Mouse (Mus musculus) MEL (cell line): Measurements from ENCODE around the gene Adck2. TPM values are rescaled to one million over a fixed set of nuclear protein-coding genes. Genes with fewer than 3 reads are reported as not detected.
A peak's percentile ranks its signal among the peaks of the same experiment; 100 is the strongest.

Source experiments
- DNase-seq: peaks from one replicate; pipeline ENCODE4 v3.0.0; 2011; ENCODE audit warnings: low read depth, low spot score
- H3K27ac ChIP-seq: 2 replicates; pipeline ENCODE4 v1.5.1; 2012; ENCODE audit warnings: low read depth, mild to moderate bottlenecking, control low read depth, low read length, moderate library complexity; ENCODE audit not compliant: control insufficient read depth
- H3K27me3 ChIP-seq, 2 experiments: fragments of 150-350 bp in 1 of 2; sonication (generic) in 1 of 2; 2 replicates each; pipeline ENCODE4 v1.6.1; 2012; ENCODE audit warnings: low read length in 2 of 2, mild to moderate bottlenecking in 2 of 2, improper control_type of control experiment in 1 of 2, moderate library complexity in 1 of 2; ENCODE audit not compliant: insufficient read depth in 2 of 2, control insufficient read depth in 1 of 2
- H3K36me3 ChIP-seq, 2 experiments: 2 replicates each; pipeline ENCODE4 v1.6.1; 2012 to 2014; ENCODE audit warnings: low read length in 2 of 2, improper control_type of control experiment in 1 of 2, inconsistent platforms in 1 of 2, mild to moderate bottlenecking in 1 of 2; ENCODE audit not compliant: insufficient read depth in 2 of 2, control insufficient read depth in 1 of 2
- H3K4me1 ChIP-seq, 2 experiments: fragments of 150-350 bp in 1 of 2; sonication (generic) in 1 of 2; 2 replicates each; pipeline ENCODE4 v1.6.1; 2012; ENCODE audit warnings: low read length in 2 of 2, improper control_type of control experiment in 1 of 2, mild to moderate bottlenecking in 1 of 2; ENCODE audit not compliant: insufficient read depth in 2 of 2, control insufficient read depth in 1 of 2
- H3K4me3 ChIP-seq, 2 experiments: fragments of 150-350 bp in 1 of 2; sonication (generic) in 1 of 2; 2 replicates each; pipeline ENCODE4 v1.5.1; 2012; ENCODE audit warnings: low read depth in 2 of 2, low read length in 2 of 2, mild to moderate bottlenecking in 2 of 2, moderate library complexity in 2 of 2, control low read depth in 1 of 2, improper control_type of control experiment in 1 of 2; ENCODE audit not compliant: control insufficient read depth in 1 of 2, insufficient read depth in 1 of 2
- H3K79me2 ChIP-seq: 2 replicates; pipeline ENCODE4 v1.6.1; 2012; ENCODE audit warnings: mild to moderate bottlenecking, low read length, moderate library complexity; ENCODE audit not compliant: control insufficient read depth, poor library complexity, insufficient read depth
- H3K9ac ChIP-seq: 2 replicates; pipeline ENCODE4 v1.6.1; 2012; ENCODE audit warnings: low read depth, mild to moderate bottlenecking, control low read depth, low read length, moderate library complexity; ENCODE audit not compliant: control insufficient read depth, poor library complexity, severe bottlenecking
- H3K9me3 ChIP-seq: fragments of 150-350 bp; sonication (generic); replicated peaks from 2 replicates; pipeline ENCODE4 v1.6.1; 2012; ENCODE audit warnings: mild to moderate bottlenecking, low read length, improper control_type of control experiment, moderate library complexity; ENCODE audit not compliant: insufficient read depth
- CHD1 ChIP-seq: IDR thresholded peaks from 2 replicates; pipeline ENCODE4 v1.6.1; 2012; ENCODE audit warnings: low read depth, mild to moderate bottlenecking, inconsistent platforms, low read length, improper control_type of control experiment
- CTCF ChIP-seq, 3 experiments: IDR thresholded peaks in 2 of 3; conservative IDR thresholded peaks in 1 of 3; 2 replicates each; pipeline ENCODE4 v1.5.1; 2011 to 2012; ENCODE audit warnings: low read length in 3 of 3, low read depth in 2 of 3, mild to moderate bottlenecking in 2 of 3, improper control_type of control experiment in 1 of 3, inconsistent platforms in 1 of 3, mixed read lengths in 1 of 3, moderate library complexity in 1 of 3; ENCODE audit not compliant: control insufficient read depth in 1 of 3, insufficient read depth in 1 of 3, poor library complexity in 1 of 3, severe bottlenecking in 1 of 3
- E2F4 ChIP-seq: IDR thresholded peaks from 2 replicates; pipeline ENCODE4 v1.6.1; 2011; ENCODE audit warnings: low read depth, low read length, improper control_type of control experiment, borderline replicate concordance
- ELF1 ChIP-seq: IDR thresholded peaks from 2 replicates; pipeline ENCODE4 v1.6.1; 2014; ENCODE audit warnings: low read depth, mild to moderate bottlenecking, inconsistent platforms, low read length, improper control_type of control experiment, moderate library complexity
- EP300 ChIP-seq, 2 experiments: IDR thresholded peaks; 2 replicates each; pipeline ENCODE4 v1.6.1; 2011; ENCODE audit warnings: improper control_type of control experiment in 2 of 2, low read length in 2 of 2, low read depth in 1 of 2, mild to moderate bottlenecking in 1 of 2
- ETS1 ChIP-seq: IDR thresholded peaks from 2 replicates; pipeline ENCODE4 v1.6.1; 2012; ENCODE audit warnings: low read depth, mild to moderate bottlenecking, inconsistent platforms, low read length, improper control_type of control experiment, moderate library complexity
- HCFC1 ChIP-seq: IDR thresholded peaks from 2 replicates; pipeline ENCODE4 v1.6.1; 2012; ENCODE audit warnings: low read depth, mild to moderate bottlenecking, inconsistent platforms, low read length, improper control_type of control experiment, moderate library complexity
- MAFK ChIP-seq: IDR thresholded peaks from 2 replicates; pipeline ENCODE4 v1.6.1; 2011; ENCODE audit warnings: low read depth, mild to moderate bottlenecking, low read length, improper control_type of control experiment, borderline replicate concordance
- MAX ChIP-seq: IDR thresholded peaks from 2 replicates; pipeline ENCODE4 v1.6.1; 2011; ENCODE audit warnings: low read length, improper control_type of control experiment
- MAZ ChIP-seq: IDR thresholded peaks from 2 replicates; pipeline ENCODE4 v1.6.1; 2012; ENCODE audit warnings: low read depth, mild to moderate bottlenecking, inconsistent platforms, low read length, improper control_type of control experiment
- MEF2A ChIP-seq: IDR thresholded peaks from 2 replicates; pipeline ENCODE4 v1.6.1; 2014; ENCODE audit warnings: low read depth, mild to moderate bottlenecking, inconsistent platforms, low read length, improper control_type of control experiment; ENCODE audit not compliant: poor library complexity, insufficient replicate concordance, severe bottlenecking; ENCODE audit errors: extremely low read depth
- MXI1 ChIP-seq: IDR thresholded peaks from 2 replicates; pipeline ENCODE4 v1.6.1; 2011; ENCODE audit warnings: mild to moderate bottlenecking, low read depth, low read length, improper control_type of control experiment
- MYB ChIP-seq: IDR thresholded peaks from 2 replicates; pipeline ENCODE4 v1.6.1; 2011; ENCODE audit warnings: mild to moderate bottlenecking, low read depth, low read length, improper control_type of control experiment
- MYC ChIP-seq: IDR thresholded peaks from 2 replicates; pipeline ENCODE4 v1.6.1; 2011; ENCODE audit warnings: low read depth, mild to moderate bottlenecking, low read length, improper control_type of control experiment, moderate library complexity
- NELFE ChIP-seq: IDR thresholded peaks from 2 replicates; pipeline ENCODE4 v1.6.1; 2011; ENCODE audit warnings: low read depth, low read length, improper control_type of control experiment
- NRF1 ChIP-seq: IDR thresholded peaks from 2 replicates; pipeline ENCODE4 v1.6.1; 2014; ENCODE audit warnings: low read depth, mild to moderate bottlenecking, inconsistent platforms, low read length, improper control_type of control experiment, moderate library complexity; ENCODE audit not compliant: poor library complexity, insufficient read depth, severe bottlenecking
- POLR2AphosphoS2 ChIP-seq: IDR thresholded peaks from 2 replicates; pipeline ENCODE4 v1.6.1; 2011; ENCODE audit warnings: low read length, improper control_type of control experiment
- POLR2AphosphoS5 ChIP-seq: IDR thresholded peaks from 2 replicates; pipeline ENCODE4 v1.6.1; 2012; ENCODE audit warnings: low read depth, borderline replicate concordance, mild to moderate bottlenecking, inconsistent platforms, low read length, moderate library complexity, mixed read lengths
- RAD21 ChIP-seq: IDR thresholded peaks from 2 replicates; pipeline ENCODE4 v1.6.1; 2011; ENCODE audit warnings: mild to moderate bottlenecking, low read depth, low read length, improper control_type of control experiment
- RCOR1 ChIP-seq: IDR thresholded peaks from 2 replicates; pipeline ENCODE4 v1.6.1; 2012; ENCODE audit warnings: low read depth, mild to moderate bottlenecking, inconsistent platforms, low read length, improper control_type of control experiment
- SMC3 ChIP-seq: IDR thresholded peaks from 2 replicates; pipeline ENCODE4 v1.6.1; 2011; ENCODE audit warnings: low read depth, low read length, improper control_type of control experiment
- TAL1 ChIP-seq: IDR thresholded peaks from 2 replicates; pipeline ENCODE4 v1.6.1; 2012; ENCODE audit warnings: mild to moderate bottlenecking, inconsistent platforms, low read length, moderate library complexity, mixed read lengths
- TCF12 ChIP-seq: IDR thresholded peaks from 2 replicates; pipeline ENCODE4 v1.6.1; 2014; ENCODE audit warnings: low read depth, mild to moderate bottlenecking, inconsistent platforms, low read length, improper control_type of control experiment, moderate library complexity
- UBTF ChIP-seq: IDR thresholded peaks from 2 replicates; pipeline ENCODE4 v1.6.1; 2012; ENCODE audit warnings: low read depth, mild to moderate bottlenecking, inconsistent platforms, low read length, improper control_type of control experiment, moderate library complexity, borderline replicate concordance; ENCODE audit not compliant: insufficient read depth
- USF1 ChIP-seq: IDR thresholded peaks from 2 replicates; pipeline ENCODE4 v1.6.1; 2014; ENCODE audit warnings: low read depth, mild to moderate bottlenecking, inconsistent platforms, low read length, improper control_type of control experiment, moderate library complexity
- USF2 ChIP-seq, 2 experiments: IDR thresholded peaks; 2 replicates each; pipeline ENCODE4 v1.6.1; 2011 to 2012; ENCODE audit warnings: improper control_type of control experiment in 2 of 2, low read length in 2 of 2, borderline replicate concordance in 1 of 2, inconsistent platforms in 1 of 2, low read depth in 1 of 2, mild to moderate bottlenecking in 1 of 2; ENCODE audit not compliant: insufficient read depth in 1 of 2
- ZC3H11A ChIP-seq: IDR thresholded peaks from 2 replicates; pipeline ENCODE4 v1.6.1; 2012; ENCODE audit warnings: low read depth, mild to moderate bottlenecking, inconsistent platforms, low read length, improper control_type of control experiment
- ZKSCAN1 ChIP-seq: IDR thresholded peaks from 2 replicates; pipeline ENCODE4 v1.6.1; 2012; ENCODE audit warnings: low read depth, mild to moderate bottlenecking, inconsistent platforms, low read length, improper control_type of control experiment, moderate library complexity
- ZMIZ1 ChIP-seq: IDR thresholded peaks from 2 replicates; pipeline ENCODE4 v1.6.1; 2012; ENCODE audit warnings: low read depth, mild to moderate bottlenecking, inconsistent platforms, low read length, improper control_type of control experiment, moderate library complexity
- ZNF384 ChIP-seq: IDR thresholded peaks from 2 replicates; pipeline ENCODE4 v1.6.1; 2012; ENCODE audit warnings: low read depth, mild to moderate bottlenecking, inconsistent platforms, low read length, improper control_type of control experiment
- polyA plus RNA-seq, 2 experiments: library from polyadenylated mRNA; stranded (reverse) in 1 of 2; unstranded in 1 of 2; fragments of >175 nt in 1 of 2; fragments of >200 nt in 1 of 2; gene quantifications; 2 replicates each; pipeline versions ENCODE4 v1.2.1 to v1.2.4; 2012; ENCODE audit warnings: low replicate concordance in 2 of 2, low read depth in 1 of 2; ENCODE audit not compliant: insufficient read length in 2 of 2, insufficient read depth in 1 of 2, missing spikeins in 1 of 2
- total RNA-seq: library from RNA; depleted of rRNA; stranded (reverse); fragments of 300-350 nt; gene quantifications from 2 replicates; pipeline ENCODE4 v1.2.3, GENCODE M21; 2012

The Adck2 gene
- total and polyA plus RNA-seq, 3 experiments: 8.1 to 11.6 TPM; not detected in 1

GRCm38 (mm10) chr6:39567528-39567927 is 6.1 kb upstream of the Adck2 start:
- Histone ChIP-seq H3K4me3 (no peak overlapping the region), H3K9me3 (no peaks in the 10 kb centered on the region), H3K9ac (no peak overlapping the region), H3K4me1 (peaks cover 0 to 4% of the 10 kb centered on the region in 2 experiments; a peak in 1 of 4 replicates), H3K36me3 (0 out of 4 replicates have a peak, but pooled peaks cover 0 to 2% of the 10 kb centered on the region in 2 experiments), H3K27ac (no peak overlapping the region), H3K79me2 (no peaks in the 10 kb centered on the region), H3K27me3 (no peaks in the 10 kb centered on the region)
- DNase-seq: peak; percentile 74
- no peak for TF ChIP-seq UBTF
- no peak for TF ChIP-seq ETS1
- no peak for TF ChIP-seq MAZ
- TF ChIP-seq ZNF384: 0 out of 2 replicates have a peak, but pooled peaks have one; percentile 33
- no peak for TF ChIP-seq NELFE
- TF ChIP-seq NRF1: no peak
- no peak for TF ChIP-seq MAFK
- TF ChIP-seq CHD1: no peak
- TF ChIP-seq MXI1: no peak
- no peak for TF ChIP-seq POLR2AphosphoS5
- no peak for TF ChIP-seq EP300 (IDR thresholded peaks at IDR 0.05; ENCODE audit: low read depth in 1 of 2, low read length in 2 of 2)
- TF ChIP-seq MAX: no peak
- TF ChIP-seq ZKSCAN1: no peak
- TF ChIP-seq MYC: no peak
- TF ChIP-seq RCOR1: no peak
- TF ChIP-seq RAD21: peak; percentile 76
- peak; percentile 65 for TF ChIP-seq SMC3
- no peak for TF ChIP-seq TCF12
- no peak for TF ChIP-seq MYB
- no peak for TF ChIP-seq USF1
- peak; percentile 40 for TF ChIP-seq ZC3H11A
- no peak for TF ChIP-seq E2F4
- TF ChIP-seq ZMIZ1: no peak
- TF ChIP-seq CTCF (IDR thresholded peaks at IDR 0.05 in 2 of 3, conservative IDR thresholded peaks at IDR 0.05 in 1 of 3; ENCODE audit: control insufficient read depth in 1 of 3, insufficient read depth in 1 of 3, low read depth in 2 of 3, low read length in 3 of 3, poor library complexity in 1 of 3, severe bottlenecking in 1 of 3): peak; percentile 48 to 83 (median 82)
- no peak for TF ChIP-seq ELF1
- no peak for TF ChIP-seq HCFC1
- TF ChIP-seq TAL1: no peak
- no peak for TF ChIP-seq POLR2AphosphoS2
- TF ChIP-seq USF2 (IDR thresholded peaks at IDR 0.05; ENCODE audit: borderline replicate concordance in 1 of 2, insufficient read depth in 1 of 2, low read depth in 1 of 2, low read length in 2 of 2): no peak
- no peak for TF ChIP-seq MEF2A
